Mouse (Mus musculus) hindbrain, embryonic 15.5 days (tissue): ENCODE results near the gene Psap. TPM values are rescaled to one million over a fixed set of nuclear protein-coding genes. Genes with fewer than 3 reads are reported as not detected.
A peak's percentile ranks its signal among the peaks of the same experiment; 100 is the strongest.
"Not testable (repeated sequence)": the region's sequence is repeated elsewhere in the genome, so short reads cannot be mapped to it uniquely, and the experiment has no call there.

Experiments
- ATAC-seq: fragments of 200-750 bp; cut with Nextera tagmentation; 2 replicates; pipeline ENCODE4 v1.8.0; 2017; ENCODE audit warnings: low read depth, moderate number of reproducible peaks, moderate TSS enrichment; ENCODE audit not compliant: low FRiP score
- H3K27ac ChIP-seq: fragments of 300-500 bp; sonication (generic); replicated peaks from 2 replicates; pipeline ENCODE4 v1.5.1; 2015; ENCODE audit warnings: mild to moderate bottlenecking, inconsistent platforms
- H3K27me3 ChIP-seq: fragments of 300-500 bp; sonication (generic); 2 replicates; pipeline ENCODE4 v1.6.1; 2015; ENCODE audit warnings: control low read depth, inconsistent platforms
- H3K36me3 ChIP-seq: fragments of 300-500 bp; sonication (generic); 2 replicates; pipeline ENCODE4 v1.6.1; 2015; ENCODE audit warnings: control low read depth, inconsistent platforms
- H3K4me1 ChIP-seq: fragments of 300-500 bp; sonication (generic); replicated peaks from 2 replicates; pipeline ENCODE4 v1.6.1; 2015; ENCODE audit warnings: control low read depth, inconsistent platforms
- H3K4me2 ChIP-seq: fragments of 300-500 bp; sonication (generic); 2 replicates; pipeline ENCODE4 v1.6.1; 2015; ENCODE audit warnings: moderate library complexity, mild to moderate bottlenecking, inconsistent platforms
- H3K4me3 ChIP-seq: fragments of 300-500 bp; sonication (generic); 2 replicates; pipeline ENCODE4 v1.5.1; 2015; ENCODE audit warnings: mild to moderate bottlenecking, inconsistent platforms
- H3K9ac ChIP-seq: fragments of 300-500 bp; sonication (generic); 2 replicates; pipeline ENCODE4 v1.6.1; 2015; ENCODE audit warnings: inconsistent platforms
- H3K9me3 ChIP-seq: fragments of 300-500 bp; sonication (generic); 2 replicates; pipeline ENCODE4 v1.6.1; 2016; ENCODE audit warnings: control low read depth, inconsistent platforms
- WGBS: fragments of 180-500 bp; shearing (Covaris S2); methylation state at CpG from one replicate; pipeline ENCODE4 v1.1.7; 2015; 5-methylcytosine and 5-hydroxymethylcytosine counted together
- polyA plus RNA-seq: library from polyadenylated mRNA; unstranded; fragments of >200 nt; fragmentation: Nextera tagmentation; extraction: Ambion mirVana; gene quantifications from 2 replicates; pipeline ENCODE4 v1.2.1, GENCODE M21; 2015

The Psap gene
- polyA plus RNA-seq: 194 and 203 TPM in 2 replicates

GRCm38 (mm10) chr10:60277207-60278005, at the start of gene Psap:
Gene Psap, plus strand, starts transcription at chr10:60277627.
- no peaks in the 10 kb centered on the region for H3K27me3 ChIP-seq
- H3K4me3 ChIP-seq: peak within 1 kb of the TSS; percentile 66
- peak; percentile 93 for ATAC-seq
- peaks cover 42% of the 10 kb centered on the region for H3K4me1 ChIP-seq
- H3K27ac ChIP-seq: peak within 1 kb of the TSS; percentile 92
- no peaks in the 10 kb centered on the region for H3K9me3 ChIP-seq
- H3K9ac ChIP-seq: peak within 1 kb of the TSS; percentile 74
- WGBS: 2% methylated on average over 54 of the region's 54 CpGs
- peak within 1 kb of the TSS; percentile 75 for H3K4me2 ChIP-seq
- no peaks in the 10 kb centered on the region for H3K36me3 ChIP-seq

- no peak overlapping the region for H3K9ac ChIP-seq
- WGBS: 78% methylated on average over 4 of the region's 4 CpGs
- no peak overlapping the region for H3K4me2 ChIP-seq
- ATAC-seq: no peak
- H3K27me3 ChIP-seq: no peaks in the 10 kb centered on the region
- no peak overlapping the region for H3K27ac ChIP-seq
- no peaks in the 10 kb centered on the region for H3K36me3 ChIP-seq
- no peaks in the 10 kb centered on the region for H3K4me1 ChIP-seq
- no peak overlapping the region for H3K4me3 ChIP-seq
- no peaks in the 10 kb centered on the region for H3K9me3 ChIP-seq
Measured at GRCm38 (mm10) chr10:60227666-60228065, 49.8 kb upstream of the Psap start.

GRCm38 (mm10) chr10:60229113-60229512, 48.3 kb upstream of the Psap start:
- WGBS: 91% methylated on average over 6 of the region's 6 CpGs
- Histone ChIP-seq H3K9me3 (no peaks in the 10 kb centered on the region), H3K4me1 (no peaks in the 10 kb centered on the region), H3K9ac (no peak overlapping the region), H3K36me3 (no peaks in the 10 kb centered on the region), H3K27ac (no peak overlapping the region), H3K27me3 (no peaks in the 10 kb centered on the region), H3K4me2 (no peak overlapping the region), H3K4me3 (no peak overlapping the region)
- no peak for ATAC-seq

GRCm38 (mm10) chr10:60230321-60231088, 46.9 kb upstream of the Psap start:
- no peak for ATAC-seq
- no peak overlapping the region for H3K4me2 ChIP-seq
- 74% methylated on average over 6 of the region's 6 CpGs for WGBS

GRCm38 (mm10) chr10:60234006-60234405, 43.4 kb upstream of the Psap start:
- H3K27me3 ChIP-seq: no peaks in the 10 kb centered on the region
- H3K9ac ChIP-seq: no peak overlapping the region
- no peaks in the 10 kb centered on the region for H3K36me3 ChIP-seq
- no peak overlapping the region for H3K27ac ChIP-seq
- no peak overlapping the region for H3K4me2 ChIP-seq
- ATAC-seq: no peak
- 80% methylated on average over 9 of the region's 9 CpGs for WGBS
- H3K9me3 ChIP-seq: no peaks in the 10 kb centered on the region
- H3K4me1 ChIP-seq: no peaks in the 10 kb centered on the region
- H3K4me3 ChIP-seq: no peak overlapping the region

More at GRCm38 (mm10) chr10:60230321-60231088, 46.9 kb upstream of the Psap start:
- Histone ChIP-seq H3K4me3 (no peak overlapping the region), H3K36me3 (no peaks in the 10 kb centered on the region), H3K27ac (no peak overlapping the region), H3K9ac (no peak overlapping the region), H3K4me1 (no peaks in the 10 kb centered on the region), H3K27me3 (no peaks in the 10 kb centered on the region), H3K9me3 (no peaks in the 10 kb centered on the region)

- not testable (repeated sequence) for H3K27ac ChIP-seq, H3K4me3 ChIP-seq, H3K4me2 ChIP-seq, H3K9me3 ChIP-seq, H3K36me3 ChIP-seq, H3K4me1 ChIP-seq, H3K27me3 ChIP-seq, ATAC-seq, H3K9ac ChIP-seq
- 96% methylated on average over 6 of the region's 6 CpGs for WGBS
Measured at GRCm38 (mm10) chr10:60235876-60236275, 41.6 kb upstream of the Psap start.

GRCm38 (mm10) chr10:60237475-60238154, 39.8 kb upstream of the Psap start:
- no peaks in the 10 kb centered on the region for H3K27me3 ChIP-seq
- H3K36me3 ChIP-seq: no peaks in the 10 kb centered on the region
- H3K4me2 ChIP-seq: no peak overlapping the region
- H3K9ac ChIP-seq: no peak overlapping the region
- ATAC-seq: no peak
- no peaks in the 10 kb centered on the region for H3K4me1 ChIP-seq
- H3K9me3 ChIP-seq: no peaks in the 10 kb centered on the region
- WGBS: 68% methylated on average over 10 of the region's 10 CpGs
- no peak overlapping the region for H3K27ac ChIP-seq
- H3K4me3 ChIP-seq: no peak overlapping the region

- Histone ChIP-seq H3K27ac (no peak overlapping the region), H3K4me1 (no peaks in the 10 kb centered on the region), H3K27me3 (no peaks in the 10 kb centered on the region), H3K9me3 (no peaks in the 10 kb centered on the region), H3K4me3 (no peak overlapping the region), H3K9ac (no peak overlapping the region), H3K36me3 (no peaks in the 10 kb centered on the region), H3K4me2 (no peak overlapping the region)
- ATAC-seq: no peak
- 86% methylated on average over 6 of the region's 6 CpGs for WGBS
Measured at GRCm38 (mm10) chr10:60240416-60240815, 37.0 kb upstream of the Psap start.

- Histone ChIP-seq H3K4me3 (no peak overlapping the region), H3K4me2 (no peak overlapping the region), H3K27me3 (no peaks in the 10 kb centered on the region), H3K9me3 (no peaks in the 10 kb centered on the region), H3K9ac (no peak overlapping the region), H3K27ac (no peak overlapping the region), H3K4me1 (no peaks in the 10 kb centered on the region), H3K36me3 (no peaks in the 10 kb centered on the region)
- no peak for ATAC-seq
- 92% methylated on average over 5 of the region's 5 CpGs for WGBS
Measured at GRCm38 (mm10) chr10:60243941-60244340, 33.5 kb upstream of the Psap start.

GRCm38 (mm10) chr10:60245041-60245440, 32.4 kb upstream of the Psap start:
- peak; percentile 78 for ATAC-seq
- Histone ChIP-seq H3K4me1 (no peaks in the 10 kb centered on the region), H3K27me3 (no peaks in the 10 kb centered on the region), H3K27ac (no peak overlapping the region), H3K4me3 (no peak overlapping the region), H3K4me2 (no peak overlapping the region), H3K36me3 (no peaks in the 10 kb centered on the region), H3K9ac (no peak overlapping the region), H3K9me3 (no peaks in the 10 kb centered on the region)
- 2% methylated on average over 8 of the region's 8 CpGs for WGBS

- Histone ChIP-seq H3K9ac (no peak overlapping the region), H3K27me3 (no peaks in the 10 kb centered on the region), H3K4me3 (no peak overlapping the region), H3K27ac (no peak overlapping the region), H3K4me2 (no peak overlapping the region), H3K9me3 (no peaks in the 10 kb centered on the region), H3K4me1 (no peaks in the 10 kb centered on the region), H3K36me3 (no peaks in the 10 kb centered on the region)
- WGBS: 77% methylated on average over 7 of the region's 7 CpGs
- no peak for ATAC-seq
Measured at GRCm38 (mm10) chr10:60245635-60246034, 31.8 kb upstream of the Psap start.

GRCm38 (mm10) chr10:60246519-60246918, 30.9 kb upstream of the Psap start:
- no peaks in the 10 kb centered on the region for H3K36me3 ChIP-seq
- 36% methylated on average over 5 of the region's 5 CpGs for WGBS
- H3K4me3 ChIP-seq: no peak overlapping the region
- no peak overlapping the region for H3K27ac ChIP-seq
- no peaks in the 10 kb centered on the region for H3K4me1 ChIP-seq
- no peak overlapping the region for H3K4me2 ChIP-seq
- no peaks in the 10 kb centered on the region for H3K27me3 ChIP-seq
- no peak for ATAC-seq
- H3K9me3 ChIP-seq: no peaks in the 10 kb centered on the region
- no peak overlapping the region for H3K9ac ChIP-seq
